Mouse (Mus musculus): ENCODE data around the gene Znhit1.

Gene Znhit1

GRCm38 (mm10) chr5:136987934-136988271, at the start of gene Znhit1:
TSS of gene Znhit1 (minus strand) at chr5:136988021.
- peak; percentile 27 for DNase-seq (ENCODE audit: extremely low spot score, low spot score)

GRCm38 (mm10) chr5:137036211-137036610, 48.4 kb upstream of the Znhit1 start:
- DNase-seq (ENCODE audit: extremely low spot score, low spot score), result no peak

GRCm38 (mm10) chr5:137032641-137033074, 44.8 kb upstream of the Znhit1 start:
- DNase-seq (ENCODE audit: extremely low spot score, low spot score), result peak; percentile 93

GRCm38 (mm10) chr5:137032033-137032421, 44.2 kb upstream of the Znhit1 start:
- DNase-seq (ENCODE audit: extremely low spot score, low spot score), result peak; percentile 49

GRCm38 (mm10) chr5:137031076-137032032, 43.5 kb upstream of the Znhit1 start:
- DNase-seq (ENCODE audit: extremely low spot score, low spot score), result peak; percentile 19

GRCm38 (mm10) chr5:137030416-137030810, 42.6 kb upstream of the Znhit1 start:
- no peak for DNase-seq (ENCODE audit: extremely low spot score, low spot score)

- peak; percentile 99 for DNase-seq (ENCODE audit: extremely low spot score, low spot score)
Observed at GRCm38 (mm10) chr5:137029643-137030415, 42.0 kb upstream of the Znhit1 start.

GRCm38 (mm10) chr5:137029273-137029585, 41.4 kb upstream of the Znhit1 start:
- DNase-seq (ENCODE audit: extremely low spot score, low spot score), result no peak

GRCm38 (mm10) chr5:137028561-137029272, 40.9 kb upstream of the Znhit1 start:
- DNase-seq (ENCODE audit: extremely low spot score, low spot score), result no peak

- no peak for DNase-seq (ENCODE audit: extremely low spot score, low spot score)
Observed at GRCm38 (mm10) chr5:137026092-137026491, 38.3 kb upstream of the Znhit1 start, which contains the start of gene Vgf. TSS of gene Vgf (plus strand) at chr5:137026392.

- peak; percentile 83 for DNase-seq (ENCODE audit: extremely low spot score, low spot score)
Observed at GRCm38 (mm10) chr5:137025132-137025531, 37.3 kb upstream of the Znhit1 start.

GRCm38 (mm10) chr5:137024318-137024717, 36.5 kb upstream of the Znhit1 start:
- DNase-seq (ENCODE audit: extremely low spot score, low spot score), result no peak

- DNase-seq (ENCODE audit: extremely low spot score, low spot score), result no peak
Observed at GRCm38 (mm10) chr5:137015913-137016312, 28.1 kb upstream of the Znhit1 start.

GRCm38 (mm10) chr5:137012401-137012950, 24.7 kb upstream of the Znhit1 start:
- no peak for DNase-seq (ENCODE audit: extremely low spot score, low spot score)

- peak; percentile 61 for DNase-seq (ENCODE audit: extremely low spot score, low spot score)
Observed at GRCm38 (mm10) chr5:137009988-137010387, 22.2 kb upstream of the Znhit1 start.

GRCm38 (mm10) chr5:137007276-137007675, 19.5 kb upstream of the Znhit1 start:
- no peak for DNase-seq (ENCODE audit: extremely low spot score, low spot score)

- DNase-seq (ENCODE audit: extremely low spot score, low spot score), result no peak
Observed at GRCm38 (mm10) chr5:137000612-137001011, 12.8 kb upstream of the Znhit1 start.

- DNase-seq (ENCODE audit: extremely low spot score, low spot score), result no peak
Observed at GRCm38 (mm10) chr5:136999449-136999848, 11.6 kb upstream of the Znhit1 start.

- DNase-seq (ENCODE audit: extremely low spot score, low spot score), result no peak
Observed at GRCm38 (mm10) chr5:136989801-136990200, 2.0 kb upstream of the Znhit1 start.

- DNase-seq (ENCODE audit: extremely low spot score, low spot score), result no peak
Observed at GRCm38 (mm10) chr5:136988420-136988819, 599 bp upstream of the Znhit1 start.
